Mouse (Mus musculus) C2C12 (cell line): ENCODE data around the gene Dync2li1.

Experiments
- CTCF ChIP-seq: IDR thresholded peaks from one replicate; pipeline ENCODE4 v1.5.1; 2011; ENCODE audit not compliant: control insufficient read depth, insufficient read depth, insufficient read length
- MYOD1 ChIP-seq: IDR thresholded peaks from one replicate; pipeline ENCODE4 v1.6.1; 2011; ENCODE audit warnings: low read depth; ENCODE audit not compliant: control insufficient read depth, insufficient read length

- TF ChIP-seq CTCF, result no peak
- no peak for TF ChIP-seq MYOD1
Observed at GRCm38 (mm10) chr17:84598928-84599327, 27.4 kb upstream of the Dync2li1 start.
